In genomic region chr7:19240905-19241463, GRCm38 (mm10) we compare ENCODE assay signal across 20 mouse cellular contexts. TPM values are rescaled to one million over a fixed set of nuclear protein-coding genes. Genes with fewer than 3 reads are reported as not detected.
DNase-seq lines count a peak whose midpoint lies in the region; ATAC-seq and TF ChIP-seq lines count a peak whose summit lies in the region.
"Had no signal": no experiment of that assay in that cellular context is flagged by ENCODE, and none has a peak within 500 bp of the region (broad histone marks: within the 10 kb centered on the region; RNA-seq: fewer than 3 reads in every experiment).

No protein-coding gene starts in this region.

- H3K4me1 ChIP-seq in embryonic facial prominence, embryonic 13.5 days, result peaks cover 4% of the 10 kb centered on the region; the same call in 1 of the 2 replicates
- no peaks in the 10 kb centered on the region for H3K4me1 ChIP-seq in embryonic facial prominence, embryonic 10.5 days
- peaks cover 87% of the 10 kb centered on the region for H3K4me1 ChIP-seq in liver, embryonic 15.5 days (replicated peaks)
- no peaks in the 10 kb centered on the region for H3K4me1 ChIP-seq in midbrain, postnatal 0 days (ENCODE audit: insufficient read depth, low read length)

- 0 out of 2 replicates have a peak overlapping the region, but pooled peaks have one; percentile 21 for H3K9ac ChIP-seq in embryonic facial prominence, embryonic 13.5 days
- no peak overlapping the region for H3K9ac ChIP-seq in liver, embryonic 15.5 days
- H3K9ac ChIP-seq in midbrain, postnatal 0 days (replicated peaks; ENCODE audit: low read length, poor library complexity, severe bottlenecking), result no peak overlapping the region
- H3K9ac ChIP-seq: forebrain, embryonic 15.5 days; limb, embryonic 13.5 days had no signal

- no peaks in the 10 kb centered on the region for H3K9me3 ChIP-seq in embryonic facial prominence, embryonic 13.5 days
- no peaks in the 10 kb centered on the region for H3K9me3 ChIP-seq in embryonic facial prominence, embryonic 10.5 days
- no peaks in the 10 kb centered on the region for H3K9me3 ChIP-seq in liver, embryonic 15.5 days (replicated peaks)
- no peaks in the 10 kb centered on the region for H3K9me3 ChIP-seq in midbrain, postnatal 0 days (ENCODE audit: low read length)
- H3K9me3 ChIP-seq: forebrain, embryonic 15.5 days; limb, embryonic 13.5 days had no signal

- no peak for DNase-seq in embryonic facial prominence, embryonic 10.5 days (ENCODE audit: low spot score)
- peak; percentile 18 to 34 for DNase-seq in left cerebral cortex, adult 18-20 months (ENCODE audit: low spot score in 2 of 2)
- no peak for DNase-seq in left cerebral cortex, postnatal 10 days (ENCODE audit: extremely low spot score in 1 of 2, low spot score in 2 of 2)
- peak; percentile 55 for DNase-seq in 3134 (ENCODE audit: extremely low read depth, insufficient read length, low spot score)
- DNase-seq in midbrain, postnatal 0 days (ENCODE audit: low spot score), result no peak
- DNase-seq in thymus, adult 18-20 months, result no peak
- DNase-seq: cerebellum, adult 11 months; gastrocnemius, postnatal 10 days; heart, adult 2 months; heart, postnatal 14 days; kidney, adult 9 months; thymus, postnatal 25 days had no signal

- ATAC-seq in embryonic facial prominence, embryonic 13.5 days (ENCODE audit: insufficient number of reproducible peaks, insufficient read depth, low FRiP score, low TSS enrichment, low read depth), result no peak
- ATAC-seq in liver, embryonic 15.5 days (ENCODE audit: insufficient read depth), result no peak
- no peak for ATAC-seq in midbrain, postnatal 0 days (ENCODE audit: low FRiP score)
- ATAC-seq: activated CD4-positive, CD25-positive, alpha-beta regulatory T cell, adult 4 months; forebrain, embryonic 15.5 days; hindbrain, postnatal 0 days; lung, postnatal 0 days had no signal

- TF ChIP-seq CTCF in midbrain, postnatal 0 days (IDR thresholded peaks at IDR 0.05), result no peak

- no peak overlapping the region for H3K4me2 ChIP-seq in embryonic facial prominence, embryonic 13.5 days
- peak overlapping the region; percentile 56 for H3K4me2 ChIP-seq in liver, embryonic 15.5 days
- H3K4me2 ChIP-seq in midbrain, postnatal 0 days (ENCODE audit: low read depth, low read length, poor library complexity, severe bottlenecking), result no peak overlapping the region
- H3K4me2 ChIP-seq: forebrain, embryonic 15.5 days; limb, embryonic 13.5 days had no signal

- H3K4me3 ChIP-seq in embryonic facial prominence, embryonic 13.5 days, result no peak overlapping the region
- H3K4me3 ChIP-seq in embryonic facial prominence, embryonic 10.5 days, result no peak overlapping the region; the same call in 1 of the 2 replicates
- no peak overlapping the region for H3K4me3 ChIP-seq in liver, embryonic 15.5 days (replicated peaks)
- H3K4me3 ChIP-seq in midbrain, postnatal 0 days (ENCODE audit: low read depth, low read length), result no peak overlapping the region
- H3K4me3 ChIP-seq: forebrain, embryonic 15.5 days; heart, adult 2 months; limb, embryonic 13.5 days had no signal

- H3K36me3 ChIP-seq in embryonic facial prominence, embryonic 13.5 days, result peaks cover 14% of the 10 kb centered on the region
- peaks cover 33% of the 10 kb centered on the region for H3K36me3 ChIP-seq in embryonic facial prominence, embryonic 10.5 days (replicated peaks)
- H3K36me3 ChIP-seq in liver, embryonic 15.5 days (replicated peaks), result peaks cover 23% of the 10 kb centered on the region
- peaks cover 6% of the 10 kb centered on the region for H3K36me3 ChIP-seq in midbrain, postnatal 0 days (ENCODE audit: insufficient read depth, low read length)

- 91% methylated on average over 8 of the region's 8 CpGs for WGBS in embryonic facial prominence, embryonic 13.5 days
- WGBS in embryonic facial prominence, embryonic 10.5 days, result 91% methylated on average over 8 of the region's 8 CpGs
- 82% methylated on average over 8 of the region's 8 CpGs for WGBS in liver, embryonic 15.5 days (ENCODE audit: insufficient replicate concordance)
- 95% methylated on average over 8 of the region's 8 CpGs for WGBS in midbrain, postnatal 0 days

- intact Hi-C loops in left cerebral cortex, postnatal 10 days (cut with DNase I), result no loop called here

- no peaks in the 10 kb centered on the region for H3K27me3 ChIP-seq in embryonic facial prominence, embryonic 13.5 days
- no peaks in the 10 kb centered on the region for H3K27me3 ChIP-seq in embryonic facial prominence, embryonic 10.5 days (replicated peaks; ENCODE audit: low read depth, poor library complexity, severe bottlenecking)
- H3K27me3 ChIP-seq in liver, embryonic 15.5 days, result no peaks in the 10 kb centered on the region
- H3K27me3 ChIP-seq in midbrain, postnatal 0 days (ENCODE audit: insufficient read depth, low read length), result no peaks in the 10 kb centered on the region
- H3K27me3 ChIP-seq: forebrain, embryonic 15.5 days; limb, embryonic 13.5 days had no signal

- no peak overlapping the region for H3K27ac ChIP-seq in embryonic facial prominence, embryonic 13.5 days
- no peak overlapping the region for H3K27ac ChIP-seq in embryonic facial prominence, embryonic 10.5 days (replicated peaks)
- peak overlapping the region; percentile 89 for H3K27ac ChIP-seq in liver, embryonic 15.5 days (replicated peaks)
- H3K27ac ChIP-seq in midbrain, postnatal 0 days (ENCODE audit: low read depth, low read length), result no peak overlapping the region
- H3K27ac ChIP-seq: forebrain, embryonic 15.5 days; heart, adult 2 months; hindbrain, postnatal 0 days; limb, embryonic 13.5 days had no signal

RNA-seq across cellular contexts. Expression of gene Opa3, which starts 12.8 kb away (rescaled TPM):
- polyA plus RNA-seq in embryonic facial prominence, embryonic 13.5 days (2015; fragmentation: Nextera tagmentation; extraction: Ambion mirVana), result 36.2 and 38.2 TPM in 2 replicates
- polyA plus RNA-seq in embryonic facial prominence, embryonic 10.5 days (2016; fragmentation: Nextera tagmentation; extraction: Ambion mirVana), result 46.4 and 49.4 TPM in 2 replicates
- 10 to 100 TPM; 47.3 to 47.6 TPM for total RNA-seq in left cerebral cortex, adult 18-20 months (2021)
- 10 to 100 TPM; 36.6 to 38.0 TPM for total RNA-seq in left cerebral cortex, postnatal 10 days (2021)
- polyA plus RNA-seq in liver, embryonic 15.5 days (2015; fragmentation: Nextera tagmentation; extraction: Ambion mirVana), result 15.3 and 16.0 TPM in 2 replicates
- 34.8 and 40.1 TPM in 2 replicates for total RNA-seq in midbrain, postnatal 0 days (2014; rRNA removed)
- 33.4 and 33.9 TPM in 2 replicates for polyA plus RNA-seq in midbrain, postnatal 0 days (2015; fragmentation: Nextera tagmentation; extraction: Ambion mirVana)

RNA-seq across cellular contexts. Expression of gene Gpr4, which starts 28.6 kb away (rescaled TPM):
- 1.6 and 1.9 TPM in 2 replicates for polyA plus RNA-seq in embryonic facial prominence, embryonic 13.5 days (2015; fragmentation: Nextera tagmentation; extraction: Ambion mirVana)
- 1.7 and 2.0 TPM in 2 replicates for polyA plus RNA-seq in embryonic facial prominence, embryonic 10.5 days (2016; fragmentation: Nextera tagmentation; extraction: Ambion mirVana)
- 1 to 10 TPM; 2.5 to 3.6 TPM for total RNA-seq in left cerebral cortex, adult 18-20 months (2021)
- 1 to 10 TPM; 4.8 to 5.0 TPM for total RNA-seq in left cerebral cortex, postnatal 10 days (2021)
- 0.50 TPM in 2 replicates for polyA plus RNA-seq in liver, embryonic 15.5 days (2015; fragmentation: Nextera tagmentation; extraction: Ambion mirVana)
- total RNA-seq in midbrain, postnatal 0 days (2014; rRNA removed), result 3.1 and 4.7 TPM in 2 replicates
- 6.1 and 6.2 TPM in 2 replicates for polyA plus RNA-seq in midbrain, postnatal 0 days (2015; fragmentation: Nextera tagmentation; extraction: Ambion mirVana)
- total RNA-seq: common myeloid progenitor, adult 5-6 weeks had no signal

RNA-seq across cellular contexts. Expression of gene Vasp, which starts 30.6 kb away (rescaled TPM):
- 57.3 and 64.0 TPM in 2 replicates for polyA plus RNA-seq in embryonic facial prominence, embryonic 13.5 days (2015; fragmentation: Nextera tagmentation; extraction: Ambion mirVana)
- 56.7 and 61.1 TPM in 2 replicates for polyA plus RNA-seq in embryonic facial prominence, embryonic 10.5 days (2016; fragmentation: Nextera tagmentation; extraction: Ambion mirVana)
- 10 to 100 TPM; 13.6 to 15.1 TPM for total RNA-seq in left cerebral cortex, adult 18-20 months (2021)
- total RNA-seq in left cerebral cortex, postnatal 10 days (2021), result 10 to 100 TPM; 23.1 to 23.5 TPM
- polyA plus RNA-seq in liver, embryonic 15.5 days (2015; fragmentation: Nextera tagmentation; extraction: Ambion mirVana), result 41.2 and 42.4 TPM in 2 replicates
- total RNA-seq in midbrain, postnatal 0 days (2014; rRNA removed), result 50.9 and 56.9 TPM in 2 replicates
- 31.4 and 32.3 TPM in 2 replicates for polyA plus RNA-seq in midbrain, postnatal 0 days (2015; fragmentation: Nextera tagmentation; extraction: Ambion mirVana)

RNA-seq across cellular contexts. Expression of gene Ppm1n, which starts 38.9 kb away (rescaled TPM):
- not detected in 2 replicates for polyA plus RNA-seq in embryonic facial prominence, embryonic 13.5 days (2015; fragmentation: Nextera tagmentation; extraction: Ambion mirVana)
- polyA plus RNA-seq in embryonic facial prominence, embryonic 10.5 days (2016; fragmentation: Nextera tagmentation; extraction: Ambion mirVana), result 0.25 TPM in 1 of 2 replicates, not detected in the other
- total RNA-seq in left cerebral cortex, adult 18-20 months (2021), result not detected
- total RNA-seq in left cerebral cortex, postnatal 10 days (2021), result under 1 TPM; 0.34 to 0.49 TPM
- polyA plus RNA-seq in liver, embryonic 15.5 days (2015; fragmentation: Nextera tagmentation; extraction: Ambion mirVana), result 0.05 TPM in 1 of 2 replicates, not detected in the other
- 1.8 and 2.2 TPM in 2 replicates for total RNA-seq in midbrain, postnatal 0 days (2014; rRNA removed)
- 1.2 and 1.4 TPM in 2 replicates for polyA plus RNA-seq in midbrain, postnatal 0 days (2015; fragmentation: Nextera tagmentation; extraction: Ambion mirVana)
- total RNA-seq: common myeloid progenitor, adult 5-6 weeks; gastrocnemius, postnatal 10 days; heart, postnatal 14 days had no signal
- polyA plus RNA-seq: limb, embryonic 13.5 days; lung, postnatal 0 days had no signal

RNA-seq across cellular contexts. Expression of gene Rtn2, which starts 41.4 kb away (rescaled TPM):
- polyA plus RNA-seq in embryonic facial prominence, embryonic 13.5 days (2015; fragmentation: Nextera tagmentation; extraction: Ambion mirVana), result 10.2 and 11.7 TPM in 2 replicates
- 16.6 and 18.8 TPM in 2 replicates for polyA plus RNA-seq in embryonic facial prominence, embryonic 10.5 days (2016; fragmentation: Nextera tagmentation; extraction: Ambion mirVana)
- 100 to 1,000 TPM; 128 to 129 TPM for total RNA-seq in left cerebral cortex, adult 18-20 months (2021)
- total RNA-seq in left cerebral cortex, postnatal 10 days (2021), result 100 to 1,000 TPM; 145 to 151 TPM
- 3.9 and 5.2 TPM in 2 replicates for polyA plus RNA-seq in liver, embryonic 15.5 days (2015; fragmentation: Nextera tagmentation; extraction: Ambion mirVana)
- total RNA-seq in midbrain, postnatal 0 days (2014; rRNA removed), result 160 and 172 TPM in 2 replicates
- 104 and 107 TPM in 2 replicates for polyA plus RNA-seq in midbrain, postnatal 0 days (2015; fragmentation: Nextera tagmentation; extraction: Ambion mirVana)
- polyA plus RNA-seq: activated CD4-positive, CD25-positive, alpha-beta regulatory T cell, adult 4 months had no signal

Comparison
In these comparisons a context has a peak if more than half of its experiments do, and no peak if none do; other contexts are left out.
1. DNase-seq: peak in left cerebral cortex, adult 18-20 months (2 of 2) and 3134 (single experiment); none in embryonic facial prominence, embryonic 10.5 days (single experiment), left cerebral cortex, postnatal 10 days (0 of 2), midbrain, postnatal 0 days (single experiment) and thymus, adult 18-20 months (0 of 2).